Mouse (Mus musculus) pancreas, adult 10 weeks (tissue): ENCODE data around the gene Ergic2. TPM values are rescaled to one million over a fixed set of nuclear protein-coding genes. Genes with fewer than 3 reads are reported as not detected.

Experiments
- polyA plus RNA-seq: library from polyadenylated mRNA; stranded (reverse); fragments of 350-450 nt; fragmentation: Illumina TruSeq; extraction: RNeasy Lipid Tissue Mini Kit (QIAGEN cat#74804); gene quantifications from one replicate; pipeline ENCODE4 v1.2.3, GENCODE M21; 2015; ENCODE audit warnings: low read depth, low replicate concordance; ENCODE audit not compliant: insufficient read depth

The Ergic2 gene
- 39.5 TPM for polyA plus RNA-seq

GRCm38 (mm10) chr6:148211897-148212680 is at the start of gene Ergic2:
TSS of gene Ergic2 (minus strand) at chr6:148212374.

Other genes with a start within 250 kb of the Ergic2 start
- not detected for gene Far2, start 165.1 kb downstream of the Ergic2 start, polyA plus RNA-seq
- 4.1 TPM for gene Tmtc1, start 232.0 kb upstream of the Ergic2 start, polyA plus RNA-seq